Mouse (Mus musculus) forebrain, postnatal 0 days (tissue): ENCODE data around the gene Slc25a1. TPM values are rescaled to one million over a fixed set of nuclear protein-coding genes. Genes with fewer than 3 reads are reported as not detected.

ENCODE experiments used
- ATAC-seq: fragments of 200-750 bp; cut with Nextera tagmentation; 2 replicates; pipeline ENCODE4 v1.8.0; 2017; ENCODE audit warnings: mild to moderate bottlenecking, moderate library complexity
- DNase-seq: peaks from one replicate; pipeline ENCODE4 v3.0.0-alpha.2; 2015
- H3K27ac ChIP-seq: fragments of 300-500 bp; sonication (generic); 2 replicates; pipeline ENCODE4 v1.5.1; 2014; ENCODE audit warnings: low read depth, mild to moderate bottlenecking, antibody characterized with exemption, low read length, moderate library complexity, mixed read lengths
- H3K27me3 ChIP-seq: fragments of 300-500 bp; sonication (generic); 2 replicates; pipeline ENCODE4 v1.6.1; 2014; ENCODE audit warnings: mild to moderate bottlenecking, low read length, mixed read lengths; ENCODE audit not compliant: insufficient read depth
- H3K36me3 ChIP-seq: fragments of 300-500 bp; sonication (generic); 2 replicates; pipeline ENCODE4 v1.6.1; 2014; ENCODE audit warnings: mild to moderate bottlenecking, moderate library complexity; ENCODE audit not compliant: insufficient read depth
- H3K4me1 ChIP-seq: fragments of 300-500 bp; sonication (generic); 2 replicates; pipeline ENCODE4 v1.6.1; 2014; ENCODE audit warnings: antibody characterized with exemption; ENCODE audit not compliant: insufficient read depth
- H3K4me2 ChIP-seq: fragments of 300-500 bp; sonication (generic); 2 replicates; pipeline ENCODE4 v1.6.1; 2014; ENCODE audit warnings: low read depth, mild to moderate bottlenecking, moderate library complexity
- H3K4me3 ChIP-seq: fragments of 300-500 bp; sonication (generic); 2 replicates; pipeline ENCODE4 v1.5.1; 2014; ENCODE audit warnings: low read depth, low read length, mixed read lengths
- H3K9ac ChIP-seq: fragments of 300-500 bp; sonication (generic); 2 replicates; pipeline ENCODE4 v1.6.1; 2014; ENCODE audit warnings: mild to moderate bottlenecking
- H3K9me3 ChIP-seq: fragments of 300-500 bp; sonication (generic); 2 replicates; pipeline ENCODE4 v1.6.1; 2016; ENCODE audit warnings: low read length
- CTCF ChIP-seq: sonication (generic); IDR thresholded peaks from 2 replicates; pipeline ENCODE4 v1.5.1; 2016; ENCODE audit warnings: antibody characterized with exemption, control low read depth, low read depth
- WGBS: fragments of 180-500 bp; shearing (Covaris S2); extraction: QIAGEN DNeasy Blood & Tissue Kit; methylation state at CpG from one replicate; pipeline ENCODE4 v1.1.7; 2014; 5-methylcytosine and 5-hydroxymethylcytosine counted together
- polyA plus RNA-seq: library from polyadenylated mRNA; unstranded; fragments of >200 nt; fragmentation: Nextera tagmentation; extraction: Ambion mirVana; gene quantifications from 2 replicates; pipeline ENCODE4 v1.2.1, GENCODE M21; 2015
- total RNA-seq: library from RNA; depleted of rRNA; stranded (reverse); fragments of >200 nt; gene quantifications from 2 replicates; pipeline ENCODE4 v1.2.3, GENCODE M21; 2014

Gene Slc25a1
- total and polyA plus RNA-seq, 2 experiments from 2014 or later, result 146 to 158 TPM

DNA sequence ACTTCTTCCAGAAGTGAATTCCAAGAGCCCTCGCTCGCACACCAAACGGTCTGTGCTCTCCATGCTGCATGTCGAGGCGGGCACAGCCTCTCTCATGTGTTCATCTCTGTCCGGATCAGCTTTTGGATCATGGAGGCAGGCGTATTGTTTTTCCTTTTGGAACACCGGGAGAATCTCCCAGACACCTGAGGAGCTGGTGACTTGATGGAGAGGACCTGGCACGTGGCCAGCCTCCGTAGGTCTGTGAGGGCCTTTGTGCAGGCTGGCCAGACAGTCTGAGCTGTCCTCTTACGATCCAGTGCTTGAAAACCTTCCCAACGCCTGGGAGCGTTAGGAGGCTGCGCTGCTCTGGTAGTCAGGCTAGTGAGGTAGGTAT, 5.9 kb downstream of the Slc25a1 start:
- no peak for TF ChIP-seq CTCF
- Histone ChIP-seq H3K4me1 (peaks cover 14% of the 10 kb centered on the region), H3K27ac (peak overlapping the region; percentile 90), H3K27me3 (no peaks in the 10 kb centered on the region; the same call in 1 of the 2 replicates), H3K9me3 (no peaks in the 10 kb centered on the region), H3K36me3 (peaks cover 18% of the 10 kb centered on the region), H3K9ac (peak overlapping the region; percentile 89), H3K4me2 (peak overlapping the region; percentile 89), H3K4me3 (peak overlapping the region; percentile 80)
- 2% methylated on average over 14 of the region's 14 CpGs for WGBS
- no peak for DNase-seq
- ATAC-seq, result peak; percentile 5; the same call in 1 of the 2 replicates

DNA sequence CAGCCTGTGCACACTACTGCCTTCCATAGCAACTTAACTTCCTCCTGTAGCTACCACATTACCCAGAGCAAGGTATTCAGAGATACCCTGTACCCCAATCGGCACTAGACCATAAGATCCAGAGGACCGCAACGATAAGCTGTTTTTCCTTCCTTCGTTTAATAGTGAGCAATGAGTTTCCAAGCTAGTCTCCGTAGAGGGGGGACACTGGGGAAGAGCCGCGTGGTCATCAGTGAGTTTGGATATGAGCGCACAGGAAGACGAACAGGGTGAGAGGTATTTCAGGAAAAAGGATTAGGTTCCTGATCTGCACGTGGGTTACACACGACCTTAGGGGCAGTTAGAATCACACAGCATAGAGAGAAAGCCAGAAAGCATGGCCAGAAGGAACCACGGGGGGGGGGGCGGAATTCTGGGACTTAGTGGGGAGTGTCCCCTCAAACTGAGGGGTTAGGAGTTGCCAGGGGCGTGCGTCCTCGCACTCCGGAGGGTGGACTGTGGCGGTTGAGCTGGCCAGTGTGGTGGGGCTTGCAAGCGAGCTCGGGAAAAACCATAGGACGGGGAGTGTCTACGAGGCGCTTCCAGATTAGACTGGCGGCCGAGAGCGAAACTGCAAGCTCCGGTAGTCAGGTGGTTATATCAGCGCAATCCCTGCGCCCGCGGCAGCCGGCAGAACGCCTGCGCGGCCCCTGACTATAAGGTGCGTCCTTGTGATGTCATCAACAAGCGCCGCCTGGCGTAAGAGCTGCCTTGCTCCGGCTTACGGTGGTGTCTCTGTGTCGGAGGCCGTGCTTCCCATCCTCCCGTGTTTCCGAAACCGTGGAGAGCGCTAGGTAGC, 6.5 kb downstream of the Slc25a1 start:
- Histone ChIP-seq H3K27ac (peak overlapping the region; percentile 90), H3K36me3 (peaks cover 18% of the 10 kb centered on the region), H3K4me2 (peak overlapping the region; percentile 89), H3K4me1 (peaks cover 8% of the 10 kb centered on the region), H3K4me3 (peak overlapping the region; percentile 80), H3K9ac (peak overlapping the region; percentile 89), H3K27me3 (peaks cover 4% of the 10 kb centered on the region), H3K9me3 (no peaks in the 10 kb centered on the region)
- peak; percentile 99 for DNase-seq
- 2% methylated on average over 47 of the region's 47 CpGs for WGBS
- TF ChIP-seq CTCF, result peak; percentile 79
- peak; percentile 98 for ATAC-seq

DNA sequence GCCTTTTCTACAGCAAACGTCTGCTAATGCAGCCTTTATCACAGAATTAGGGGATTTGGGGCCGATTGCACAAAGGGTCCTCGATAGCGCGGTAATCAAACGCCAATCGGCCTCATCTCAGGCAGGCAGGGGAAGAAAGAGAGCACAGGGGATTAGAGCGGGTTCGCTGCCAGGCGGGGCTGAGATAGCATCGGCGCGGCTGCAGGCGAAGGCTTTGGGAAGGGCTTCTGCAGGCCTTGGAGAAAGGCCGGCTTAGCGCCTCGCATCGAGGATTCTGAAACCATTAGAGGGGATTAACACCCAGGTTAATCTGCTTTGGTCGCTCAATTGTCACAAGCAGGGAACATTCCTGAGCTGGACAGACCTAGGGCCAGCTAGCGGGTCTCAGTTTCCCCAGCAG, 7.4 kb downstream of the Slc25a1 start:
- ATAC-seq, result no peak
- TF ChIP-seq CTCF, result no peak
- Histone ChIP-seq H3K9me3 (no peaks in the 10 kb centered on the region), H3K36me3 (peaks cover 10% of the 10 kb centered on the region), H3K4me3 (no peak overlapping the region), H3K4me2 (no peak overlapping the region; the same call in 1 of the 2 replicates), H3K27ac (no peak overlapping the region), H3K9ac (peak overlapping the region; percentile 44), H3K27me3 (peaks cover 14% of the 10 kb centered on the region), H3K4me1 (peaks cover 8% of the 10 kb centered on the region)
- 7% methylated on average over 20 of the region's 20 CpGs for WGBS
- no peak for DNase-seq

DNA sequence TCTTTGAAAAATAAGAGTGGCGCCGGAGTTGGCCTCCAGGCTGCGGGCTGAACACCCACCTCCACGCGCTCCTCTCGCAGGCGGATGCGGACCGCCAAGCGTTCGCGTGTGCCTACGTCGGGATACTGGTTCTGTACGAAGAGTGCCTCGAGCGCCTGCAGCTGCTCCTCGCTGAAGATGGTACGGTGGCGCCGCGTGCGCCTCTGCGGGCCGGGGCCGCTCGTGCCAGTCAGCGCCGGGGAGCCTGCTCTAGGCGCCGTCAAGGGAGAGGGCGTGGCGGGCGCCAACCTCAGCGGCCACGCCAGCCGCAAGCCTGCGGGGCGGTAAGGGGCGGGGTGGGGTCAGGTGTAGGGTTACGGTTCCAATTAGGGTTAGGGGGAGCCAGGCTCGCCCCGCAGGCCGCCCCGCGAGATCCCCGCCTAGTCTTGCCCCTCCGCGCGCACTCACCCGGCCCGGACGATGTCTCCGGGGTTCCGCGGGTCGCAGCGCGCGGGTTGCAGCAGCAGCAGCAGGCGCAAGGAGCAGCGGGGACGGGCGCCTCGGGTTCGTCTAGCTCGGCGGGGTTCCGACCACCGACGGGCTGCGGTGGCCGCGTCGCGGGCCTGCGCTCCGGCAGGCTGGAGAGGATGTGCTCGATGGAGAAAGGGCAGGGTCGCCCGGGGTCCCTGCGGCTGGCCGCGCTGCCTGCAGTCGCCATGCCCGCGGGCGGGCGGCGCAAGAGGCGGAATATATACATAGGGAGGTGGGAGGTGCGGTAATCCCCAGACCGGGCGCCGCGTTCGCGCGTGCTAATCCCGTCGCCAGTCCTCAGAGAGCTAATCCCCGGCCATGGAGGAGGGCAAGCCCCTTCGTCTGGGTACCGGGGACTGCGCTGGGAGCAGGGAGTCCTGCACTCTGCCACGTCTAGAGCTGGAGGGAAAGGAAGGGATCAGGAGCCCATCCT, 13.4 kb downstream of the Slc25a1 start, which contains the start of gene Gsc2:
TSS of gene Gsc2 (minus strand) at position 753 of the 943 bp plus-strand sequence.
- H3K9ac ChIP-seq, result 0 out of 2 replicates have a peak within 1 kb of the TSS, but pooled peaks have one; percentile 18
- H3K4me1 ChIP-seq, result peaks cover 6% of the 10 kb centered on the region; the same call in 1 of the 2 replicates
- peak within 1 kb of the TSS; percentile 51 for H3K4me2 ChIP-seq
- H3K27ac ChIP-seq, result no peak within 1 kb of the TSS
- no peak for TF ChIP-seq CTCF
- peak within 1 kb of the TSS; percentile 31 for H3K4me3 ChIP-seq
- peak; percentile 25; the same call in 1 of the 2 replicates for ATAC-seq
- H3K9me3 ChIP-seq, result no peaks in the 10 kb centered on the region
- peak; percentile 45 for DNase-seq
- no peaks in the 10 kb centered on the region for H3K36me3 ChIP-seq
- under 1% methylated on average over 102 of the region's 106 CpGs for whole genome bisulfite sequencing
- peaks cover 42% of the 10 kb centered on the region for H3K27me3 ChIP-seq

DNA sequence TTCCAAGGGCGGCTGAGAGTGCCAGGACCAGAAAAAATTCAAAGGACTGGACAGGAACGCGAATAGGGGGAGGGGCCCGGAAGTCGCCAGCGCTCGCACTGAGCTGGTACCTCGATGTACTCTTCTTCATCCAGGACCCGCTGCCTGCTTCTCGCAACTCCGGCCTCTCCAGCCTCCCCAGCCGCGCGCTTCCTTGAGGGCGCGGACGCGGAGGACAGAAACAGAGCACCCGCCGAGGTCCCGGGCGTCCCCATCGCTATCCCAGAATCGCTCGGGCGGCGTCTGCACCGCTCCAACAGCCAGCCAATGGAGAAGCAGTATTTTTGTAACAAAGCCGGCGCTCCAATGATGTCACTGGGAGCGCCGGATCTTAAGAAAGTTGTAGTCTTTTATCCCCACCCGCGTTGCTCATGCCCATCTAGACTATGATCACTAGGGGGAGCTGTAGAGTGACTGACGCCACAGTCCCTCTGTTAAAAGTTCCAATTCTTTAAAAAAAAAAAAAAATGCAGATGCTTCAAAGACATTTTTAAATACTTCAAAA, 16.9 kb downstream of the Slc25a1 start, which contains the start of gene Ess2:
TSS of gene Ess2 (minus strand) at position 297 of the 544 bp plus-strand sequence.
- peak within 1 kb of the TSS; percentile 54; the same call in 1 of the 2 replicates for H3K27ac ChIP-seq
- peak within 1 kb of the TSS; percentile 67 for H3K9ac ChIP-seq
- peak; percentile 82 for TF ChIP-seq CTCF
- DNase-seq, result peak; percentile 97
- WGBS, result 0% methylated on average over 35 of the region's 35 CpGs
- H3K9me3 ChIP-seq, result no peaks in the 10 kb centered on the region
- peaks cover 31% of the 10 kb centered on the region for H3K36me3 ChIP-seq
- H3K4me1 ChIP-seq, result peaks cover 6% of the 10 kb centered on the region; the same call in 1 of the 2 replicates
- peak; percentile 99 for ATAC-seq
- H3K4me2 ChIP-seq, result peak within 1 kb of the TSS; percentile 68
- peak within 1 kb of the TSS; percentile 63 for H3K4me3 ChIP-seq
- peaks cover 34% of the 10 kb centered on the region for H3K27me3 ChIP-seq

DNA sequence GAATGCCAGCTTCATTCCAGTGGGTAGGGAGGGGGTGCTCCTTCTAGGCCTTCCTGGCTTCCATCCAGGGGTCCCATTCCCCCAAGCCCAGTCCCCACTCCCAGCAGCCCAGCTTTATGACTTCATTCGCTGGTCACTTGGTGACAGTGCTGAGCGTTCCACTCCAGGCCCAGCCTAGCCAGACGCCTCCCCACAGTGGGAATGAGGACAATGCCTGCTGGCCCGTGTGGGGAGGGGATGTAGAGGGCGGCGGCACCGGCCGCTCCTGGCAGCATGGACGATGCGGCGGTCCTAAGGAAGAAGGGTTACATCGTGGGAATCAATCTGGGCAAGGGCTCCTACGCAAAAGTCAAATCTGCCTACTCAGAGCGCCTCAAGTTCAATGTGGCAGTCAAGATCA, 29.6 kb downstream of the Slc25a1 start, which contains the start of the genes Dgcr2 and Tssk2:
TSS of gene Dgcr2 (minus strand) at position 101 of the 400 bp plus-strand sequence.
TSS of gene Tssk2 (plus strand) at position 176 of the 400 bp plus-strand sequence.
- DNase-seq, result no peak
- Histone ChIP-seq H3K27ac (no peak within 1 kb of the TSS), H3K4me3 (no peak within 1 kb of the TSS), H3K27me3 (no peaks in the 10 kb centered on the region), H3K9me3 (no peaks in the 10 kb centered on the region), H3K4me1 (no peaks in the 10 kb centered on the region), H3K9ac (no peak within 1 kb of the TSS), H3K36me3 (peaks cover 54% of the 10 kb centered on the region), H3K4me2 (no peak within 1 kb of the TSS)
- no peak for TF ChIP-seq CTCF
- whole genome bisulfite sequencing, result 89% methylated on average over 14 of the region's 14 CpGs
- no peak for ATAC-seq
